Mouse (Mus musculus) left cerebral cortex, postnatal 14 days (tissue): ENCODE data around the gene Snx29. TPM values are rescaled to one million over a fixed set of nuclear protein-coding genes. Genes with fewer than 3 reads are reported as not detected.
A peak's percentile ranks its signal among the peaks of the same experiment; 100 is the strongest.

ENCODE experiments used
- DNase-seq, 2 experiments: peaks; one replicate each; pipeline ENCODE4 v3.0.0; 2021 to 2022; ENCODE audit warnings: low spot score in 2 of 2, mixed read lengths in 1 of 2
- intact Hi-C: fragments of 180-260 bp; cut with DNase I; formaldehyde crosslinking; loops from one replicate; pipeline ENCODE4 v1.15.1; 2025
- total RNA-seq, 2 experiments: library from RNA; stranded (reverse); gene quantifications; 2 replicates each; pipeline ENCODE4 v1.2.3; 2021

Snx29 gene
- total RNA-seq, 2 experiments from 2014 or later: 21.5 to 29.5 TPM

GRCm38 (mm10) chr16:11639936-11640335, 317.2 kb downstream of the Snx29 start:
- DNase-seq: peak; percentile 48 to 55
- intact Hi-C loops: no loop called here

- no peak for DNase-seq
These were observed 320.9 kb downstream of the Snx29 start for GRCm38 (mm10) chr16:11643603-11644002.

GRCm38 (mm10) chr16:11644399-11644798, 321.7 kb downstream of the Snx29 start:
- DNase-seq: no peak
- intact Hi-C loops: no loop called here

More at GRCm38 (mm10) chr16:11643603-11644002, 320.9 kb downstream of the Snx29 start:
- intact Hi-C loops: no loop called here

- DNase-seq: no peak
- intact Hi-C loops: no loop called here
These were observed 323.0 kb downstream of the Snx29 start for GRCm38 (mm10) chr16:11645668-11646067.

- intact Hi-C loops: no loop called here
- DNase-seq: no peak
These were observed 324.1 kb downstream of the Snx29 start for GRCm38 (mm10) chr16:11646745-11647289.

- intact Hi-C loops: no loop called here
- DNase-seq: no peak
These were observed 325.5 kb downstream of the Snx29 start for GRCm38 (mm10) chr16:11648169-11648688.

- intact Hi-C loops: no loop called here
- DNase-seq: no peak
These were observed 330.1 kb downstream of the Snx29 start for GRCm38 (mm10) chr16:11652686-11653366.

GRCm38 (mm10) chr16:11655893-11656292, 333.2 kb downstream of the Snx29 start:
- intact Hi-C loops: no loop called here
- DNase-seq: no peak

- intact Hi-C loops: no loop called here
- DNase-seq: no peak
These were observed 334.4 kb downstream of the Snx29 start for GRCm38 (mm10) chr16:11657111-11657510.

GRCm38 (mm10) chr16:11659111-11659720, 336.5 kb downstream of the Snx29 start:
- no peak for DNase-seq
- intact Hi-C loops: no loop called here

GRCm38 (mm10) chr16:11664896-11665705, 342.4 kb downstream of the Snx29 start:
- intact Hi-C loops: no loop called here
- DNase-seq: no peak

- intact Hi-C loops: no loop called here
- DNase-seq: no peak
These were observed 343.2 kb downstream of the Snx29 start for GRCm38 (mm10) chr16:11665869-11666268.

GRCm38 (mm10) chr16:11668375-11668774, 345.7 kb downstream of the Snx29 start:
- intact Hi-C loops: no loop called here
- no peak for DNase-seq

- intact Hi-C loops: no loop called here
- DNase-seq: no peak
These were observed 346.2 kb downstream of the Snx29 start for GRCm38 (mm10) chr16:11668878-11669277.

- peak in 1 of 2 experiments; percentile 55 for DNase-seq
- intact Hi-C loops: no loop called here
These were observed 347.7 kb downstream of the Snx29 start for GRCm38 (mm10) chr16:11670251-11670970.

- intact Hi-C loops: no loop called here
- no peak for DNase-seq
These were observed 348.2 kb downstream of the Snx29 start for GRCm38 (mm10) chr16:11670971-11671310.

- intact Hi-C loops: no loop called here
- no peak for DNase-seq
These were observed 353.3 kb downstream of the Snx29 start for GRCm38 (mm10) chr16:11676006-11676405.

- no peak for DNase-seq
- intact Hi-C loops: no loop called here
These were observed 362.6 kb downstream of the Snx29 start for GRCm38 (mm10) chr16:11685264-11685663.

GRCm38 (mm10) chr16:11685735-11686340, 363.1 kb downstream of the Snx29 start:
- no peak for DNase-seq
- intact Hi-C loops: no loop called here
